Mouse (Mus musculus) frontal cortex, adult 2 months (tissue): Measurements from ENCODE around the gene Acaca. TPM values are rescaled to one million over a fixed set of nuclear protein-coding genes. Genes with fewer than 3 reads are reported as not detected.

ENCODE experiments used
- DNase-seq, 2 experiments: peaks; one replicate each; pipeline ENCODE4 v3.0.0; 2022; ENCODE audit warnings: low spot score in 1 of 2; ENCODE audit errors: extremely low spot score in 1 of 2
- polyA plus RNA-seq: library from polyadenylated mRNA; depleted of rRNA; stranded (reverse); fragments of >200 nt; gene quantifications from 2 replicates; pipeline ENCODE4 v1.2.3, GENCODE M21; 2012

Gene Acaca
- polyA plus RNA-seq, 1 experiment, result 26.9 TPM

DNA sequence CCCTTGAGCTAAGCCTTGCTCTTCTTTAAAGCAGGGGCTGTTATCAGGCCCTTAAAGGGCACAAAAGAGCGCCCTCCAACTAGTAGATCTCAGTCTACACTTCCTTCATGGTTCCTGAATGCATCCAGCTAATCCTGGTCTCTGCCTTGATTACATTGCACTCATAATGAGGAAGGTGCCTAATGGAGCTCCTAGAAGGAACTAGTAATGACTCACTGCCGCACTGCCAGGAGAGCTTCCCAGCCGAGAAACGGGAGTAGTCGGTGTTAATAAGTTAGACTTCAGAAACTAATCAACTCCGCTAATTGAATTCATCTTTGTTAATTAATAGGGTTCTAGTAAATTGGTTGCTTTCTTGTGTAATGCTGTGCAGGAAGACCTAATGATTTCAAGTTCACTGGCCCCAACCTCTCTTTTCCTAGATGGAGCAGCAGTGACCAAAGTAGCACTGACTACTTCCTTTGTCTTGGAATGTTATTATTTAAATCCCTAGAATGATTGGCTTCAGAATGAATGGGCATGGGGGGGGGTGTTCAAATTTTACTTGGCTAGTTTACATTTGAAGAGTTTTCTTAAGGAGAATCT, 176.8 kb downstream of the Acaca start:
- no peak for DNase-seq

DNA sequence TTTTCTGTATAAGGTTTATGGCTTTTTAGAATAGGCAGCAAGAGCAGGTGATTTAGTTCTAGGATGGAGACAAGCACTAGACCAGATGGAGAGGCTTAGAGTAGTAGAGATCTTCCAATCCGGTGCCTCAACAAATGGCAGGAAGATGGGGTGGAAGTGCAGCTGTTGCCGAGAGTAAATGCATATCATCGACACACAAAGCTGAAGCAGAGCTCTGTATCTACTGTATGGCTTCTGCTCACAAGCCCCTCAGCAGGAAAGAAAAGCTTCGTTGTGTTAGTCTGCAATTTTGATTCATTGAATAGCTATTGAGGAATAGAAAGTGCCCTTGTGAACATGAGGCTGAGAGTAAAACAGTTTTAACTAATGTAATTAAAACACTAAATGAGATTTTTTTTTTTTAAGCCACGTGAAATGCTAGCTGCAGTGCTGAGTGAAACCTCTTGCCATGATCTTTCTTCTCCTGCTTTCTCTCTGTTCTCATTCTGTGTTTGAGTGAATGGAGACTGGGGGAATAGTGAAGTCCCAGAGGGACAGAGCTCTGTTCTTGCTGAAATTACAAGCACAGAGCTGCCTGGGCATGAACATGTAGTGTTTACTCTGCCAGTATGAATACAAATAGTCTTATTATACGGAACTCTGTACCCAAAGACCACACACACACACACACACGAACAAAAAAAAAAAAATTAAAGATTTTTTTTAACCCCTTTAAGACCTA, 194.7 kb downstream of the Acaca start:
- DNase-seq, result peak in 1 of 2 experiments; percentile 18

DNA sequence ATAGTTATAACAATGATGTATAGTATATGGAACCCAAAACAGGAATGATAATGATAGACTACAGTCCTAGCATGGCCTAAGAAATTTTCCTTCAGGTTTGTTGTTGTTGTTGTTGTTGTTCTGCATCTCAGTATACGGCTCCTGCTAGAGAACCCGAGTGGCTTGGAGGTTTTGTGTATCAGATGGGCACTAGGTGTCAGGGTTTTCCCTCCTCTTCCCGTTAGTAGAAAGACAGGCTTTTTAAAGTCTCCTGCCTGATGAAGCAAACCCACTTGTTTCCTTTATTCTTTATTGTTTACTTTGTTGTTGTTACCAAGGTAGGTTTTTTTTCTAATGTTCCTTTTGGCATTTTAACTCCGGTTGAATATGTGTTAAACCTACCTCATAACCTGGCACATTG, 197.6 kb downstream of the Acaca start:
- no peak for DNase-seq

DNA sequence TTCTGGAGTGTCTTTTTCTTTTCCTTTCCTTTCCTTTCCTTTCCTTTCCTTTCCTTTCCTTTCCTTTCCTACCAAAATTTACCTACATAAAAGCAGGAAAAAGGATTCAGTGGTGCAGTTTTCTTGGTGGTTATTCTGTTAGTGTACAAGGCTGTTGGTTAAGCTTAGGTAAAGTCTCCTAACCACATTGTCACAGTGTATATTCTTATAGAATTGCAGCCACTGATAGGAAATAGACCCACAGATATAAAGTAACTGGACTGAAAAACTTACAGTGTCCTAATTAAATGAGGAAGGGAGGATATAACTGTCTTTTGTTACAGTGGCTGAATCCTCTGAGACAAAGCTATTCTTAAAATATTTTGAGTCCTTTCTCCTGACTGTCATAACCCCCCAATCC, 202.9 kb downstream of the Acaca start:
- no peak for DNase-seq

DNA sequence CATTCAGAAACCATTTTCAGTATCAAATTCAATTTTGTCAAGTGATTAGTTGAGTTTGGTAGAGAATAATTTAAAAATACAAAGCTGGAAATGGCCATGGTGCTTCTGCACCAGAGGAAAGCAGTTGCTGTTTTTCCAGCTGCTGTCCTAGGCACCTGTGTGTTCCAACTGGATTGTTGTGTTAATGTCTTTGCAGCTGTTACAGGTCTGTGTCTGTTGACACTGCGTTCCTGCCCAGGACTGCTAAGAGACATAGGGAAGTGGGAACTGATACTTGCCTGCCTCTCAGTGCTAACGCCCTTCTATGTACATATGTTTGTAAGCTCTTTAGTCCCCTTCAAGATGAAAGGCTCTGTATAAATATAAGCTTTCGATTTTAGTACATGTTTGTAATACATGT, 203.4 kb downstream of the Acaca start:
- no peak for DNase-seq

DNA sequence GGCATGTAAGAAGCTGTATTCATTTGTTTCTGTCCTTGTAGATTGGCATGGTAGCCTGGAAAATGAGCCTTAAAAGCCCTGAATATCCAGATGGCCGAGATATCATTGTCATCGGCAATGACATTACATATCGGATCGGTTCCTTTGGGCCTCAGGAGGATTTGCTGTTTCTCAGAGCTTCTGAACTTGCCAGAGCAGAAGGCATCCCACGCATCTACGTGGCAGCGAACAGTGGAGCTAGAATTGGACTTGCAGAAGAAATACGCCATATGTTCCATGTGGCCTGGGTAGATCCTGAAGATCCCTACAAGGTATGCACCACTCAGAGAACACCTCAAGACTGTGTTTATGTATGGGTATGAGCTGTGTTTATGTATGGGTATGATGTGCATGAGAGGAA, 208.8 kb downstream of the Acaca start:
- peak in 1 of 2 experiments; percentile 16 for DNase-seq

DNA sequence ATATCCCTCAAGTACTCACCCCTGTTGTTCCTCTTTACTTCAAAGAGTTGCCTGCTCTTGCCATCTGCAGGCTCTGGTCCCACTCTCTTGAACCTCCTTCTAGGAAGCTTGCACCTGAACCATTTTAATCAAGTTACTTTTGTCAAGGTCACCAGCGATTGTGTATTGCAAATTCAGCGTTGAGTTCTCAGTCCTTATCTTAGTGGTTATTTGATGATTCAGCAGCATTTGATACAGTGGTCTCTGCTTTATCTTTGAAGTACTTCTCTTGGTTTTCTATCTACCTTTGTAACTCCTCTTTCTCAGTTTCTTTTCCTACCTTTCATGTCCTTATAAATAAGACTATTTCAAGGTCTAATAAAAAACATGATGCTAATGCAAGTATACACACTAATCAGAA, 211.2 kb downstream of the Acaca start:
- DNase-seq, result no peak

DNA sequence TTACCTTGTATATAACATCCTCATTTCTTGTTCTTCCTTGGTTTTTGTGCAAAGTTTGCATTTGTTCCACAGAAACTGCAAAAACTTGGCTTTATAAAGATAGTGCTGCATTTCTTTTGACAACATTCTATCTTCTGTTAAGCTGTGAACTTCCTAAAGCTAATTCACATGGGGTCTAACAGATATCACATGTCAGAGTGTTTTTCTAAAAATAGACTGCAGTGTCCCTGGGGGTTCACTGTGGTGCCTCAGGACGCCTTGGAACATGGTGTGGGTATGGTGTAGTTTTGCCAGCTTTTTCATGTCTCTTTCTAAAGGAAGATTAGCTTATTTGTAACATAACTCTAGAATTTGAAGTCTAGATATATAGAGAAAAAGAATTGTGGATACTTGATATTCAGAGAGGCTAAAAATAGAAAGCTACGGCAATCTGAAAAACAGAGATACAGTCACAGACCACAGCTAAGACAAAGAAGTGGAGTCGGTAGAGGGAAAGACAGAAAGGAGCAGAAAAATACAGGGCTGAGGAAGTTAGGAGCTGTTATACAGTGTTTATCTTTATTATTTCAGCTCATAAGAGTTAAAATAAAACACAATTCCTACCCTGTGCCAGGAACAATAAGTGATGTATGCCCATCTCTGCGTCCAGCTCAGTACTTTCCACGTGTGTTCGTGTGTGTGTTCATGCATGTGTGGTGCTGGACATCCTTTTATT, 215.2 kb downstream of the Acaca start:
- no peak for DNase-seq

DNA sequence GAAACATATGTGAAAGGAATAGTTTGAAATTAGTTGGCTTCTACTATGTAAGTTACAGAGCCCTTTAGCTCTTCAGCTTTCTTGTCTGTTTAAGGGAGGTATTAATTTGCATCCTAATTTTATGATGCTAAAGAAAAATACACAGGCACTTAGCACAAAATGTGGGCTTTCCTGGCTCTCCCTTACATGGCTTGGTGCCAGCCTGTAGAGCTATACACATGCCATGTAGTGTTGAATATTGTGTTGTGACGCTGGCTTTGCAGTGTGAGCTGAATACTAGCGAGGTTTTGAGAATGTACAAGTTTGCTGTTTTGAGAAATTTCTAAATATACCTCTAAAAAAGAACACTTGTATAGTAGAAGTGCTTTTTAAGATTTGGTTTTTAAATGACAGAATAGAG, 218.3 kb downstream of the Acaca start:
- peak in 1 of 2 experiments; percentile 45 for DNase-seq

DNA sequence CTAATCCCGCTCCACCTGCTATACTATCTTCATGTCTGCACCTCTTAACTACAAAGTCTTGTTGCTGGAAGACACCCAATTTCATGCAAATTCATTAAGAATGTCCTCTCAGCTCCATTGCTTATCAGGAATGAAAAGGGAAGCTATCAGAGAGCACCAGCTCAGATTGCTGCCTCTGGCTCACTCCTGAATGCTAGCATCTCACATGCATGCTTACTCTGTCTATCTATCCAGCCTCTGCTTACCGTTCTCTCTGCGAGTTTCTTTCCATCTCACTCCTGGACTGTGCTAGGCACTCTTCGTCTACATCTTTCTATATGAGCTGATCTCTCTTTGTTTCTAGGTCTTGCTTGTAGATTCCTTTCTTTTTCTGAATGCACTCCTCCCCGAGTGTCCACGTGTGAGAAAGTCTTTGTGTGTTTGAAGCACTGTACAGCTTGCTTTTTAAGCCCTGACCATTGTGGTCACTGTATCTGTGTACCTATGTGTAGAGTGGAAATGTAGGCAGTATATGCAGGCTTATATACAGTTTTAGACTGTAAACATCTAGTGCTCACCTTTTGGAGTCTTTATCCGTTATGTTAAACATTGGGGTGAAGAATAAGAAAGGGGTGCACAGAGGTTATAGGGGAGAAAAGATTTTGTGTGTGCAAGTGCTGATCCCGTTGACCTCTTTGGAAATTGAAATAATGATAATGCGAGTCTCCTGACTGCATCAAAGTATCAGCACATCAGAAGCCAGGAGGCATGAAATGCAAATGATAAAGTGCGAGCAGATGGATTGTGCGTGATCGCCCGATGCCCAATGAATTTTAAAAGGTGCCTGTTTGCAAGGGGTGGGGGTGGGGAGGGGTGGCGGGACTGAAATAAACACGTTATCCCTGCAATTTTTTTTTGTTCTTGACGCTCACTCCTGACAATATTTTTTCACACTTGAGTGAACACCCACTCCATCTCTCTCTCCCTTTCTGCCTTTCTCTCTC, 219.7 kb downstream of the Acaca start:
- no peak for DNase-seq

DNA sequence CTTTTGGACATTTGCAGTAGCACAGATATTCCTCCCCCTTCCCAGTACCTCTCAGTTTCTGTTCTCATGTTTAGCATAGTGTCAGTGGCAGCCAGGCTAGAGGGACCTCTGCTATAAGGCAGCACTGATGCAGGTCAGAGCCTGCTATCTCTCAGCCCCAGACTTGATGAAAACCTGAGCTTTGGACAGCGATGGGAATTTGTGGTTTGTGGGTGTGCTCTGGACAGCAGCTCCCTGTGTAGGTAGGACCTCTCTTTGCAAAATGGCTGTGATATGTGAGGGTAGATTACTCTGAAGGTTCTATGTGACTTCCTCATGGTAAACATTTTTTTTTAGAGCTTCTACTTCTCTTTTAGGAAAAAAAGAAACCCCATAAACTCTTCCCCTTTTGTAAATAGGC, 221.7 kb downstream of the Acaca start:
- no peak for DNase-seq

DNA sequence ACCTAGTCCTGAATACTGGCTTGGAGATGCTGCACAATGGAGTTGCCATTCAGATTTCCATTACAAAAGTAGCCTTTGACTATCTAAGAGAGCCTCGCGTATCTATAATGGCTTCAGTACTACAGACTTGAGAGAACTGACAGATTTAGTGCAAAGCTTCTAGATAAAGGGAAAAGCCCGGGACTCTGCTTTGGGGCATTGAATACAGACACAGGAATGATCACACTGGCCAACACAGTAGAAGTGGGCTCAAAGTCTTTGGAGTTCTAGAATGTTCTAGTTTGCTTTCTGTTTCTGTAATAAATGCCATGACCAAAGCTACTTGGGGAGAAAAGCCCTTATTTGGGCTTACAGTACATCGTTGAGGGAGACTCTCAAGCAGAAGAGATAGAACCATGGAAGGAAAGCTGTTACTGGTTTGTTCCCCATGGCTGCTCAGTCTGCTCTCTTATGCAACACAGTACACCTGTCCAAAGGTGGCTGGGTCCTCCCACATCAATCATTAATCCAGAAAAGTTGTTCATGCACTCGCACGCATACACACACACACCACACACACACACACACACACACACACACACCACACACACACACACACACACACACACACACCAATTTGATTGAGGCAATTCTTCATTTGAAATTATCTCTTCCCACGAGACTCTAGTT, 223.7 kb downstream of the Acaca start:
- no peak for DNase-seq

DNA sequence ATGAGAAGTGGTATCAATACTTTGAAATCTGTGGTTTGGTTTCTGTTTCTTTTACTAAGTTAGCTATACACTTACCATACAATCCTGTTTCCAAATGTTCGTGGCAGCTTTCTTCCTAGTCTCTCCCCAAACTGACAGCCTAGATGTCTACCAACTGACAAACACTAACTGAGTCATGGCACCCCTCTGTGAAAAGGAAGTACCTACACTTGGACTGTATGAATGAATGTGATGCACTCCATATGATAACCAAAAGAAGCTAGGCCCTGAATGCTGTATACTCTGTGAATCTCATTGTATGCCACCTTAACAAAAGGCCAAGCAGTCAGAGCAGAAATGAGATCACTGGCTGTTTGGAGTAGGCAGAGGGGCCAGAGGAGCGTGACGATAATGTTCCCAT, 227.8 kb downstream of the Acaca start:
- DNase-seq, result no peak

DNA sequence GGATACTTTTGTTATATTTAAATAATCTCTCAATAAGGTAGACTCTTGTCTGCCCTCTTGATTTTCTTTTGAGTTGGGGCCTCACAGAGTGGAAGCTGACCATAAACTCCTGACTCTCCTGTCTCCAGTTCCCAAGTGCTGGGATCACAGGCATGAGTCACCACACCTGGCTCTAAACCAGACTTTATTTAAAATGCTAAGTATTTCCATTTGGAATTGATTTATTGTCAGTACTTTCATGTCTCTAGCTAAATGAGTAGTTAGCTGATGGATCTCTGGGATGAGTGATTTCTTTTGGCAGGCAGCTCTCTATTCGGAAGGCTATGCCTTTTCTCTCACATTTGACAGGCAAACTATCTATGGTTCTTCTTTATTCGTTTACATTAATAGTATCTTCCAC, 228.3 kb downstream of the Acaca start:
- no peak for DNase-seq

DNA sequence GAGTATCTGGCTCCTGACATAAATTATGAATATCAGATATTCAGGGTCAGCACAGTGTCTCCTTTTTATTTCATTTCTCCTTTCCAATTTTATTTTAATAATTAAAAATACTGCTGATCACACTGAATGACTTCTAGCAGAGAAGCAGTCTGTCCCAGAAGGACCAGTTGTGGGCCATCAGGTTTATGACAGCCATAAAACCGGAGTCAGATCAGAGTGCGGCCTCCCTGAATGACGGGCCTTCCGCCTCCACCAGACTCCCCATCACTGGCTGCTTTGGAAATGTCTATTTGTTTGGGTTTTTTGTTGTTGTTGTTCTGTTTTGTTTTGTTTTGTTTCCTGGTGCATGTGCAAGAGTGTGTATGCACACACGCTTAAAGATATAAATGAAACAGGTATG, 232.1 kb downstream of the Acaca start:
- DNase-seq, result no peak

DNA sequence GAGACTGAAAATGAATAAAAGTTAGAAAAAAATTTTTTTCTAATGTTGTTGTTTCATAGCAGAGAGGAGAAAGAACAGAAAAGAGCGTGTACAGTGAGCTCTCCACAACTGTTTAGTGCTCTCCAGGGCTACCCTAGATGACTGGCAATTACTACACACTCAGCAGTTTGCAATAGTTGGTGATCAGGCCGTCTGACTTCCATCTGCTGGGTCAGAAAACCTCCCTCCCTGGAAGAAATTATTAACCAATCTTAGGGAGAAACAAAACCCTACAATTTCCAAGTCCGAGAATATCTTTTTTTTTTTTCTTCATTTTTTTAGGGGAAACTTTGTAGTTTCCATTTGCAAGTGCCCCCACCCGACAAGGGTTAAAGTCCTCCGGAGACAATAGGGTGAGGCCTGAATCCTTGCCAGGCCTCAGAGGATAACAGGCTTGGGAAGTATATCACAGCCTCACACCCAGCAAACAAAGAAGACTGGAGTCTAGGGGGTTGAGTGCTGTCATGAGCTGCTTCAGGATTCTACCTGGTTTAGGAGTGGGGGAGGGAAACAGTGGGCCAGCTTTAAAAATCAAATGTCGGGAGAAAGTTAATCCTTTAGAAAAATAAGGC, 233.3 kb downstream of the Acaca start:
- no peak for DNase-seq

DNA sequence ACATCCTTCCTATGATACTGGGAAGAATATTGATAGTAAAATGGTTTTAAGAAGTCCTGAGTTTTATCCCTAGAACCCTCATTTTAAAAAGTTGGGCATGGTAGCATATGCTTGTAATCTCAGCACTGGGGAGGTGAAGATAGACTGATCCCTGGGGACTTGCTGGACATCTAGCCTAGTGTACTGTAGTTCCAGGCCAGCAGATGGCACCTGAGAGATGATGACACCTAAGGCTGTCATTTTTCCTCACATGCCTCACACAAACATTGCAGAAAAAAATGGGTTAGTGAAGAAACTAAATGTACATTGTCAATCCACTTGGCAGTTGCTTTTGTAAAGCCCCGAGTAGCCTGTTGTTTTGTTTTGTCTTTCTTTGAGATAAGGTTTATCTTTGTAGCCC, 235.8 kb downstream of the Acaca start:
- no peak for DNase-seq

DNA sequence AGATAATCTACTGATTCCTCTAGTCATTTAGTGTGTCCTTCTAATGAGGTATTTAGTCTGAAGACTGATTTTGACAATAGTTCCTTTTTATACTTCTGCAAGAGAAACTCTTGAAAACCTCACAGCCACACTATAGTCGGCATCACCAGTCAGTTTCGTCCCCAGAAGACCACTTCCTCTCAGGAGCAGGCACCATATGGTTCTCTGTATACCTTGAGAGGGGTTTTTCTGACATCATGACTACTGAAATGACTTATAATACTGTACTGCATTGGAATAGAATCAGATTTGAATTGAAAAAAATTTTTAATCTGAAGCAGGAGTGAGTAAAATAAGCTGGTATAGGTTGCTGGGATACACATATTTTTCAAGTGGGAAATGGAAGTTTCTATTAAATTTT, 239.4 kb downstream of the Acaca start:
- no peak for DNase-seq

DNA sequence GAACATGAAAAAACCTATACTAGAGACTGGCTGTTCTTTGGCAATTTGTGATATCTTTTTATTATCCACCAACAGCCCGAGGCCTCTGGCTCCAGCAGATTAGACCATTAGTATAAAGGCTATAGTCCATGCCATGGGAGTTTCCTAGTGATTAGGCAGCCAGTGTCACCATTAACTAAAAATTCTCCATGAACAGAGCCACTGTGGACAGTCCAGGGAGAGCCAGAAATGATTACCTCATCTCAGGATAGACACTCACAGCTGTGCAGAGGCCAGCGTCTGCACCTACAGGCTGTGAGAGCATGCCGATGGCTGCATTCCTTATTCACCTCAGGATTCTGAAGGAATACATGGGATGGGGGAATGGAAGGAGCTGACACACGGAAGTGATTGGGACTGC, 243.7 kb downstream of the Acaca start:
- DNase-seq, result no peak

DNA sequence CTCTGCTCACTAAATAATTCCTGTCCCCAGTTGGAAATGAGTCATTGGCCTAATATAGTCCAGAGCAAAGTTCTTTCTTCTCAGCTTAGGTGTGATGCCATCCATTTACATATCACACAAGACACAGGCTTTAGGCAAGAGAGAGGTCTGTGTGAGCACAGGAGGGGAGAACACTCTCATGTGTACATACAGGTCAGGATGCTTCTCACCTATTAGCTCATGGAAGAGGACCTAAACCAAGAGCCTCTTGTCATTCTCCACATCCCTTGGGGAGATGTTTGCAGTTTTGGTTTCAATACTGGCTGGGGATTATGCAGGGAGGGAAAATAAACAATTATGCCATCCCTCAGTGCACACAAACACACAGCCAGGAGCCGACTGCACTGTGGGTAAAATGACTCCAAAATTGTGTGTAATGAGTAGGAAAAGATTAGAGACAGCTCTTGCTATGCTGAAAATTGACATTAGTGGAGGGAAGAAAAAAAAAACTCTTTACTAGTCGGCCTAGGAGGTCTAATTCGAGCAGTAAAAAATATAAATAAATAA, 246.6 kb downstream of the Acaca start:
- no peak for DNase-seq
